7 mouse cellular contexts compared by ENCODE assay signal in the genomic region with DNA sequence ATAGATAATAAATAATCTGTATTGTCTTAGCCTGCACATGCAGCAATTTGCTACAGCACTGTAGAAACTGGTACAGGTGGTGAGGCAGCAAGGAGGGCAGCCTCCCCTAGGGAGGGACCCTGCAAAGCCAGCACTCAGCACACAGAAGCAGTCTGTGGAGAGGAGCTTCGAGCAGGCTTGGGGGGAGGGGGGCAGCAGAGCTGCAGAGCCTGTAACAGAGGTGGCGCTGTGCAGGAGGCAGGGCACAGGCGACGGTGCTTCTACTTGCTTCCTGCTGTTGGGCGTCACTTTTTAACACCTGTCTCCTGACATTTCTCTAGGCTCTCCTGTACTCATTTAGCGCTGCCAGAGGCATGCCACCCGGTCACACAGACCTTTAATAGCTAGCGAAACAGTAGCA.
DNase-seq lines count a peak whose midpoint lies in the region; ATAC-seq and TF ChIP-seq lines count a peak whose summit lies in the region.

No protein-coding gene starts in this region.

- no peaks in the 10 kb centered on the region for H3K36me3 ChIP-seq in lung, embryonic 14.5 days (ENCODE audit: insufficient read depth)
- no peaks in the 10 kb centered on the region for H3K36me3 ChIP-seq in embryonic facial prominence, embryonic 12.5 days
- H3K36me3 ChIP-seq in hindbrain, embryonic 16.5 days (ENCODE audit: control insufficient read depth, insufficient read depth, low read length), result no peaks in the 10 kb centered on the region
- no peaks in the 10 kb centered on the region for H3K36me3 ChIP-seq in midbrain, embryonic 11.5 days (ENCODE audit: control insufficient read depth, insufficient read depth, low read length)
- no peaks in the 10 kb centered on the region for H3K36me3 ChIP-seq in thymus, adult 2 months (ENCODE audit: control insufficient read depth, insufficient read depth, low read length)

- H3K4me1 ChIP-seq in lung, embryonic 14.5 days (ENCODE audit: insufficient read depth), result no peaks in the 10 kb centered on the region
- H3K4me1 ChIP-seq in embryonic facial prominence, embryonic 12.5 days, result peaks cover 8% of the 10 kb centered on the region; the same call in 1 of the 2 replicates
- H3K4me1 ChIP-seq in hindbrain, embryonic 16.5 days (ENCODE audit: control insufficient read depth, insufficient read depth, low read depth, low read length), result peaks cover 15% of the 10 kb centered on the region
- H3K4me1 ChIP-seq in midbrain, embryonic 11.5 days (ENCODE audit: control insufficient read depth, insufficient read depth, low read length), result peaks cover 2% of the 10 kb centered on the region
- peaks cover 5% of the 10 kb centered on the region; the same call in 1 of the 2 replicates for H3K4me1 ChIP-seq in thymus, adult 2 months (replicated peaks; ENCODE audit: control insufficient read depth, insufficient read depth, low read length)

- peak; percentile 51 for TF ChIP-seq CTCF in lung, embryonic 14.5 days (IDR thresholded peaks at IDR 0.05; ENCODE audit: low read depth)
- no peak for TF ChIP-seq CTCF in thymus, adult 2 months (IDR thresholded peaks at IDR 0.05; ENCODE audit: borderline replicate concordance, control insufficient read depth, extremely low read depth, insufficient read depth, low read length, poor library complexity)

- H3K27me3 ChIP-seq in lung, embryonic 14.5 days (ENCODE audit: insufficient read depth, low read length), result no peaks in the 10 kb centered on the region
- 0 out of 2 replicates have a peak, but pooled peaks cover 12% of the 10 kb centered on the region for H3K27me3 ChIP-seq in embryonic facial prominence, embryonic 12.5 days
- H3K27me3 ChIP-seq in hindbrain, embryonic 16.5 days (replicated peaks; ENCODE audit: control insufficient read depth, insufficient read depth, low read length), result no peaks in the 10 kb centered on the region
- H3K27me3 ChIP-seq in midbrain, embryonic 11.5 days (ENCODE audit: control insufficient read depth, insufficient read depth, low read length), result no peaks in the 10 kb centered on the region
- no peaks in the 10 kb centered on the region for H3K27me3 ChIP-seq in thymus, adult 2 months (ENCODE audit: control insufficient read depth, insufficient read depth, low read length)

- no peak overlapping the region for H3K9ac ChIP-seq in lung, embryonic 14.5 days
- no peak overlapping the region for H3K9ac ChIP-seq in embryonic facial prominence, embryonic 12.5 days
- peak overlapping the region; percentile 36; the same call in 1 of the 2 replicates for H3K9ac ChIP-seq in hindbrain, embryonic 16.5 days (ENCODE audit: low read depth, low read length)
- no peak overlapping the region for H3K9ac ChIP-seq in midbrain, embryonic 11.5 days (ENCODE audit: low read length)

- peak overlapping the region; percentile 3; the same call in 1 of the 2 replicates for H3K4me3 ChIP-seq in lung, embryonic 14.5 days (ENCODE audit: low read depth, low read length)
- H3K4me3 ChIP-seq in embryonic facial prominence, embryonic 12.5 days, result 0 out of 2 replicates have a peak overlapping the region, but pooled peaks have one; percentile 12
- peak overlapping the region; percentile 28 for H3K4me3 ChIP-seq in hindbrain, embryonic 16.5 days (ENCODE audit: low read length)
- peak overlapping the region; percentile 21; the same call in 1 of the 2 replicates for H3K4me3 ChIP-seq in midbrain, embryonic 11.5 days (ENCODE audit: low read depth, low read length)
- H3K4me3 ChIP-seq in thymus, adult 2 months (ENCODE audit: control insufficient read depth, insufficient read depth, low read length), result no peak overlapping the region

- TF ChIP-seq POLR2A in thymus, adult 2 months (IDR thresholded peaks at IDR 0.05; ENCODE audit: control insufficient read depth, extremely low read depth, insufficient read depth, low read length, poor library complexity), result no peak

- DNase-seq in lung, embryonic 14.5 days, result peak; percentile 41
- DNase-seq in lung, postnatal 4 days, result no peak
- DNase-seq in midbrain, embryonic 11.5 days (ENCODE audit: low spot score, missing footprints), result peak; percentile 94
- DNase-seq in thymus, adult 2 months, result peak; percentile 33
- no peak for DNase-seq in urinary bladder, adult 2 months (ENCODE audit: low spot score)

- no peak for ATAC-seq in lung, embryonic 14.5 days (ENCODE audit: insufficient read depth)
- peak; percentile 82; the same call in 1 of the 2 replicates for ATAC-seq in embryonic facial prominence, embryonic 12.5 days (ENCODE audit: insufficient number of reproducible peaks, insufficient read depth, low FRiP score, low TSS enrichment)
- ATAC-seq in hindbrain, embryonic 16.5 days, result peak; percentile 65; the same call in 1 of the 2 replicates
- peak; percentile 83 for ATAC-seq in midbrain, embryonic 11.5 days (ENCODE audit: low FRiP score)

- H3K9me3 ChIP-seq in lung, embryonic 14.5 days (ENCODE audit: low read depth, low read length), result no peaks in the 10 kb centered on the region
- H3K9me3 ChIP-seq in embryonic facial prominence, embryonic 12.5 days, result no peaks in the 10 kb centered on the region
- no peaks in the 10 kb centered on the region for H3K9me3 ChIP-seq in hindbrain, embryonic 16.5 days (ENCODE audit: control insufficient read depth, low read length)
- H3K9me3 ChIP-seq in midbrain, embryonic 11.5 days (ENCODE audit: control insufficient read depth, low read length), result no peaks in the 10 kb centered on the region

- 4% methylated on average over 8 of the region's 8 CpGs for WGBS in lung, embryonic 14.5 days
- WGBS in embryonic facial prominence, embryonic 12.5 days, result 1% methylated on average over 8 of the region's 8 CpGs
- 2% methylated on average over 8 of the region's 8 CpGs for WGBS in hindbrain, embryonic 16.5 days
- WGBS in midbrain, embryonic 11.5 days, result 2% methylated on average over 8 of the region's 8 CpGs
- 15% methylated on average over 8 of the region's 8 CpGs for WGBS in thymus, adult 2 months

- H3K4me2 ChIP-seq in lung, embryonic 14.5 days, result peak overlapping the region; percentile 42
- peak overlapping the region; percentile 41 for H3K4me2 ChIP-seq in embryonic facial prominence, embryonic 12.5 days (replicated peaks)
- H3K4me2 ChIP-seq in hindbrain, embryonic 16.5 days (ENCODE audit: low read length), result peak overlapping the region; percentile 63
- H3K4me2 ChIP-seq in midbrain, embryonic 11.5 days, result peak overlapping the region; percentile 50

- H3K27ac ChIP-seq in lung, embryonic 14.5 days (ENCODE audit: low read depth), result no peak overlapping the region
- no peak overlapping the region for H3K27ac ChIP-seq in embryonic facial prominence, embryonic 12.5 days
- no peak overlapping the region for H3K27ac ChIP-seq in hindbrain, embryonic 16.5 days (ENCODE audit: low read depth, low read length)
- no peak overlapping the region for H3K27ac ChIP-seq in midbrain, embryonic 11.5 days (ENCODE audit: low read depth, low read length)
- no peak overlapping the region for H3K27ac ChIP-seq in thymus, adult 2 months (ENCODE audit: control insufficient read depth, insufficient read depth, low read length)

Comparison
In these comparisons a context has a peak if more than half of its experiments do, and no peak if none do; other contexts are left out.
1. DNase-seq: peak in lung, embryonic 14.5 days (single experiment), midbrain, embryonic 11.5 days (single experiment) and thymus, adult 2 months (single experiment); none in lung, postnatal 4 days (0 of 2) and urinary bladder, adult 2 months (single experiment).
2. Peak in every context shown above with its lines, with median percentiles within 50 percentile points of each other: H3K4me2 ChIP-seq.